Mouse (Mus musculus): Measurements from ENCODE around the gene Cdhr3. TPM values are rescaled to one million over a fixed set of nuclear protein-coding genes. Genes with fewer than 3 reads are reported as not detected.

The Cdhr3 gene
- polyA plus RNA-seq, 1 experiment: 0.19 TPM

- Histone ChIP-seq H3K4me1 (ENCODE audit: control insufficient read depth, insufficient read depth, low read length) (peaks cover 11% of the 10 kb centered on the region), H3K27ac (ENCODE audit: insufficient read depth, low read depth, low read length) (no peak overlapping the region), H3K4me3 (ENCODE audit: insufficient read depth, low read length) (no peak overlapping the region)
- TF ChIP-seq POLR2A (IDR thresholded peaks at IDR 0.05; ENCODE audit: borderline replicate concordance, low read depth, low read length) (no peak), CTCF (IDR thresholded peaks at IDR 0.05; ENCODE audit: low read depth, low read length) (no peak)
These were observed 64.5 kb downstream of the Cdhr3 start for GRCm38 (mm10) chr12:33028109-33028691.

GRCm38 (mm10) chr12:33027093-33027492 lies 65.6 kb downstream of the Cdhr3 start:
- H3K4me1 ChIP-seq (ENCODE audit: control insufficient read depth, insufficient read depth, low read length): peaks cover 11% of the 10 kb centered on the region
- no peak overlapping the region for H3K27ac ChIP-seq (ENCODE audit: insufficient read depth, low read depth, low read length)
- H3K4me3 ChIP-seq (ENCODE audit: insufficient read depth, low read length): no peak overlapping the region
- TF ChIP-seq POLR2A (IDR thresholded peaks at IDR 0.05; ENCODE audit: borderline replicate concordance, low read depth, low read length) (no peak), CTCF (IDR thresholded peaks at IDR 0.05; ENCODE audit: low read depth, low read length) (peak; percentile 90)

DNA sequence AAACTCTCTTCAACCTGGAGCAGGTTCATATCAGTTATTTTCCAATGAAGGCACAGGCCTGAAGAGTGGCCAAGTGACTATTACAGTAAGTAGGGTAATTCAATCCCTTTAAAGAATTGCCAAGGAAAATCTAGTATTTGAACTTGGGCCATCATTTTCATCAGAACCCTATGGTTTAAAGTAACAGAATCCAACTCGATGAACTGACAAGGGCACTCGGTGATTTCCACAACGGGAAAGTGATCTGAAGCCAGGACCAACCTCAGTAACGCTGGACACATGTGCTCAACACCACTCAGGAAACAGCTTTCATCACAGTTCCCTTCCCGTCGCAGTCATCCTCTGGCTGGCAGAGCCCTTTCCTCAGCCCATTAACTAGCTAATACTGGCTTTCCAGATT lies 68.2 kb downstream of the Cdhr3 start:
- no peak for TF ChIP-seq CTCF (IDR thresholded peaks at IDR 0.05; ENCODE audit: low read depth, low read length)
- TF ChIP-seq POLR2A (IDR thresholded peaks at IDR 0.05; ENCODE audit: borderline replicate concordance, low read depth, low read length): no peak
- Histone ChIP-seq H3K4me1 (ENCODE audit: control insufficient read depth, insufficient read depth, low read length) (peaks cover 9% of the 10 kb centered on the region), H3K27ac (ENCODE audit: insufficient read depth, low read depth, low read length) (no peak overlapping the region), H3K4me3 (ENCODE audit: insufficient read depth, low read length) (no peak overlapping the region)

GRCm38 (mm10) chr12:33021751-33022150 lies 70.9 kb downstream of the Cdhr3 start:
- H3K4me3 ChIP-seq (ENCODE audit: insufficient read depth, low read length): no peak overlapping the region
- no peak overlapping the region for H3K27ac ChIP-seq (ENCODE audit: insufficient read depth, low read depth, low read length)
- H3K4me1 ChIP-seq (ENCODE audit: control insufficient read depth, insufficient read depth, low read length): peaks cover 7% of the 10 kb centered on the region
- no peak for TF ChIP-seq POLR2A (IDR thresholded peaks at IDR 0.05; ENCODE audit: borderline replicate concordance, low read depth, low read length)
- TF ChIP-seq CTCF (IDR thresholded peaks at IDR 0.05; ENCODE audit: low read depth, low read length): no peak

- no peak overlapping the region for H3K4me3 ChIP-seq (ENCODE audit: insufficient read depth, low read length)
- H3K4me1 ChIP-seq (ENCODE audit: control insufficient read depth, insufficient read depth, low read length): peaks cover 7% of the 10 kb centered on the region
- no peak for TF ChIP-seq CTCF (IDR thresholded peaks at IDR 0.05; ENCODE audit: low read depth, low read length)
- TF ChIP-seq POLR2A (IDR thresholded peaks at IDR 0.05; ENCODE audit: borderline replicate concordance, low read depth, low read length): no peak
- no peak overlapping the region for H3K27ac ChIP-seq (ENCODE audit: insufficient read depth, low read depth, low read length)
These were observed 71.5 kb downstream of the Cdhr3 start for GRCm38 (mm10) chr12:33021140-33021539.

GRCm38 (mm10) chr12:33020011-33020410 lies 72.7 kb downstream of the Cdhr3 start:
- Histone ChIP-seq H3K4me1 (ENCODE audit: control insufficient read depth, insufficient read depth, low read length) (peaks cover 7% of the 10 kb centered on the region), H3K4me3 (ENCODE audit: insufficient read depth, low read length) (no peak overlapping the region), H3K27ac (ENCODE audit: insufficient read depth, low read depth, low read length) (no peak overlapping the region)
- TF ChIP-seq POLR2A (IDR thresholded peaks at IDR 0.05; ENCODE audit: borderline replicate concordance, low read depth, low read length) (no peak), CTCF (IDR thresholded peaks at IDR 0.05; ENCODE audit: low read depth, low read length) (no peak)

DNA sequence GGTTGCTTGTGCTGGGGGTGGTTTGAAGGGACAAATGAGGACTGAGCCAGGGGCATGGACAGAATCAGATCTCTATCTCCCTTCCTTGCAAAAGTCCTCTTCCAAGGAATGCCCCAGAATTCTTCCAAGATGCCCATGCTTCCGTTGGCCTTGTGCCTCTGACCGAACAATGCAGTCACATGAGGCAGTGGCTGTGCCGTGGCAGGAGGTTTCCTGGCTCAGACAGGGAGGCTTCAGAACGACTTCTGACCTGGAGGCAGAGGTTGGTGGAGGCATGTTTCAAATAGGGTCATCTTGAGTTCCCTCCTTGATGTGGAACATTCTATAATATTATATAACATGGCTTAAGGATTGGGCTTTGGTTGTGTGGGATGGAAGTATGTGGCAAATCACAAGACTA lies 74.1 kb downstream of the Cdhr3 start:
- Histone ChIP-seq H3K4me3 (ENCODE audit: insufficient read depth, low read length) (no peak overlapping the region), H3K4me1 (ENCODE audit: control insufficient read depth, insufficient read depth, low read length) (peaks cover 7% of the 10 kb centered on the region), H3K27ac (ENCODE audit: insufficient read depth, low read depth, low read length) (no peak overlapping the region)
- no peak for TF ChIP-seq POLR2A (IDR thresholded peaks at IDR 0.05; ENCODE audit: borderline replicate concordance, low read depth, low read length)
- TF ChIP-seq CTCF (IDR thresholded peaks at IDR 0.05; ENCODE audit: low read depth, low read length): no peak

- Histone ChIP-seq H3K4me3 (ENCODE audit: insufficient read depth, low read length) (peak overlapping the region; percentile 25; the same call in 1 of the 2 replicates), H3K27ac (ENCODE audit: insufficient read depth, low read depth, low read length) (no peak overlapping the region), H3K4me1 (ENCODE audit: control insufficient read depth, insufficient read depth, low read length) (peaks cover 7% of the 10 kb centered on the region)
- TF ChIP-seq CTCF (IDR thresholded peaks at IDR 0.05; ENCODE audit: low read depth, low read length): no peak
- no peak for TF ChIP-seq POLR2A (IDR thresholded peaks at IDR 0.05; ENCODE audit: borderline replicate concordance, low read depth, low read length)
These were observed 75.6 kb downstream of the Cdhr3 start for GRCm38 (mm10) chr12:33016824-33017705.

DNA sequence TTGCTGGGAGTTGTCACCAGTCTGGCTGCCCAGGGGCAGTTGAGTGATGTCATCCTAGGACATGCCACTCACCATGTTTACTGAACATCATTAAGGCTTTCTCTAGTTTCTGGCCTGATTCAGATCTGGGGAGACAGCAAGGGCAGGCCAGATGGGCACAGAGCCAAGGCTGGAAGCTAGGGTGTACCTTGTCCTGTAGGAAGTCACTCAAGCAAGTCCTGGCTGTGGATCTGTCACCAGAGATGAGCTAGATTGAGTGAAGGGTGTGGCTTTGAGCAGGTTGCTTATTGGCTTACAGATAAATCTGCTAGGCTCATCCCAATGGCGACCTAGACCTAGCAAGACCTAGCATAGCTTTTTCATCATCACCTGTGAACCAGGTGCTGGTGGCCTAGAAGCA lies 77.6 kb downstream of the Cdhr3 start:
- H3K27ac ChIP-seq (ENCODE audit: insufficient read depth, low read depth, low read length): no peak overlapping the region
- no peak for TF ChIP-seq POLR2A (IDR thresholded peaks at IDR 0.05; ENCODE audit: borderline replicate concordance, low read depth, low read length)
- no peak overlapping the region for H3K4me3 ChIP-seq (ENCODE audit: insufficient read depth, low read length)
- H3K4me1 ChIP-seq (ENCODE audit: control insufficient read depth, insufficient read depth, low read length): peaks cover 4% of the 10 kb centered on the region
